Mouse (Mus musculus) stomach, postnatal 0 days (tissue): ENCODE measurements around the gene Slc4a11. TPM values are rescaled to one million over a fixed set of nuclear protein-coding genes. Genes with fewer than 3 reads are reported as not detected.

Experiments used
- ATAC-seq: fragments of 200-750 bp; cut with Nextera tagmentation; 2 replicates; pipeline ENCODE4 v1.8.0; 2017; ENCODE audit not compliant: low FRiP score, low TSS enrichment
- DNase-seq: peaks from one replicate; pipeline ENCODE4 v3.0.0-alpha.2; 2016; ENCODE audit warnings: low spot score
- H3K27ac ChIP-seq: fragments of 300-500 bp; sonication (generic); replicated peaks from 2 replicates; pipeline ENCODE4 v1.5.1; 2014; ENCODE audit warnings: mild to moderate bottlenecking, control low read depth
- H3K27me3 ChIP-seq: fragments of 300-500 bp; sonication (generic); 2 replicates; pipeline ENCODE4 v1.6.1; 2014; ENCODE audit warnings: low read length; ENCODE audit not compliant: control insufficient read depth, insufficient read depth
- H3K36me3 ChIP-seq: fragments of 300-500 bp; sonication (generic); 2 replicates; pipeline ENCODE4 v1.6.1; 2014; ENCODE audit warnings: low read length, mixed read lengths; ENCODE audit not compliant: control insufficient read depth, insufficient read depth
- H3K4me1 ChIP-seq: fragments of 300-500 bp; sonication (generic); replicated peaks from 2 replicates; pipeline ENCODE4 v1.6.1; 2014; ENCODE audit warnings: antibody characterized with exemption; ENCODE audit not compliant: control insufficient read depth, insufficient read depth
- H3K4me2 ChIP-seq: fragments of 300-500 bp; sonication (generic); replicated peaks from 2 replicates; pipeline ENCODE4 v1.6.1; 2014; ENCODE audit warnings: low read depth, mild to moderate bottlenecking, control low read depth, moderate library complexity
- H3K4me3 ChIP-seq: fragments of 300-500 bp; sonication (generic); 2 replicates; pipeline ENCODE4 v1.5.1; 2014; ENCODE audit warnings: low read depth, low read length, control low read depth
- H3K9ac ChIP-seq: fragments of 300-500 bp; sonication (generic); 2 replicates; pipeline ENCODE4 v1.6.1; 2014; ENCODE audit warnings: mild to moderate bottlenecking, low read length, control low read depth, mixed read lengths
- H3K9me3 ChIP-seq: fragments of 300-500 bp; sonication (generic); 2 replicates; pipeline ENCODE4 v1.6.1; 2016; ENCODE audit warnings: low read length; ENCODE audit not compliant: control insufficient read depth
- CTCF ChIP-seq: IDR thresholded peaks from 2 replicates; pipeline ENCODE4 v1.5.1; 2016; ENCODE audit warnings: antibody characterized with exemption, low read depth, mild to moderate bottlenecking, moderate library complexity
- EP300 ChIP-seq: optimal IDR thresholded peaks from 2 replicates; pipeline ENCODE3; 2016; ENCODE audit warnings: antibody characterized with exemption
- WGBS: fragments of 180-500 bp; shearing (Covaris S2); extraction: QIAGEN DNeasy Blood & Tissue Kit; methylation state at CpG from one replicate; pipeline ENCODE4 v1.1.7; 2014; 5-methylcytosine and 5-hydroxymethylcytosine counted together
- polyA plus RNA-seq: library from polyadenylated mRNA; unstranded; fragments of >200 nt; fragmentation: Nextera tagmentation; extraction: Ambion mirVana; gene quantifications from 2 replicates; pipeline ENCODE4 v1.2.1, GENCODE M21; 2015

Slc4a11 gene
- polyA plus RNA-seq, 1 experiment from 2014 or later = 0.27 TPM

GRCm38 (mm10) chr2:130707057-130707456 lies 9.7 kb upstream of the Slc4a11 start:
- no peak overlapping the region for H3K4me2 ChIP-seq
- 66% methylated on average over 10 of the region's 10 CpGs for WGBS
- no peaks in the 10 kb centered on the region for H3K27me3 ChIP-seq
- no peak for TF ChIP-seq EP300
- no peak for TF ChIP-seq CTCF
- no peaks in the 10 kb centered on the region for H3K9me3 ChIP-seq
- no peak overlapping the region for H3K27ac ChIP-seq
- H3K9ac ChIP-seq = no peak overlapping the region
- DNase-seq (no peak), ATAC-seq (no peak)
- H3K4me1 ChIP-seq = no peaks in the 10 kb centered on the region
- H3K4me3 ChIP-seq = no peak overlapping the region
- H3K36me3 ChIP-seq = peaks cover 15% of the 10 kb centered on the region; the same call in 1 of the 2 replicates

- H3K9ac ChIP-seq = no peak overlapping the region
- 56% methylated on average over 4 of the region's 4 CpGs for WGBS
- H3K36me3 ChIP-seq = peaks cover 11% of the 10 kb centered on the region; the same call in 1 of the 2 replicates
- H3K9me3 ChIP-seq = no peaks in the 10 kb centered on the region
- no peaks in the 10 kb centered on the region for H3K4me1 ChIP-seq
- no peak for TF ChIP-seq CTCF
- TF ChIP-seq EP300 = no peak
- no peak overlapping the region for H3K4me3 ChIP-seq
- no peak for DNase-seq
- H3K27me3 ChIP-seq = no peaks in the 10 kb centered on the region
- H3K4me2 ChIP-seq = no peak overlapping the region
- H3K27ac ChIP-seq = no peak overlapping the region
- no peak for ATAC-seq
Observed at GRCm38 (mm10) chr2:130706602-130707001, 9.3 kb upstream of the Slc4a11 start.

GRCm38 (mm10) chr2:130705178-130705577 lies 7.9 kb upstream of the Slc4a11 start:
- Histone ChIP-seq H3K36me3 (peaks cover 6% of the 10 kb centered on the region; the same call in 1 of the 2 replicates), H3K9ac (no peak overlapping the region), H3K4me3 (no peak overlapping the region), H3K4me2 (no peak overlapping the region), H3K27me3 (no peaks in the 10 kb centered on the region), H3K9me3 (no peaks in the 10 kb centered on the region), H3K27ac (no peak overlapping the region), H3K4me1 (no peaks in the 10 kb centered on the region)
- no peak for ATAC-seq
- peak; percentile 35 for TF ChIP-seq CTCF
- TF ChIP-seq EP300 = no peak
- DNase-seq = no peak
- 64% methylated on average over 6 of the region's 6 CpGs for WGBS

- H3K9ac ChIP-seq = no peak overlapping the region
- no peaks in the 10 kb centered on the region for H3K27me3 ChIP-seq
- ATAC-seq (0 out of 2 replicates have a peak, but pooled peaks have one; percentile 40), DNase-seq (no peak)
- H3K4me1 ChIP-seq = no peaks in the 10 kb centered on the region
- TF ChIP-seq CTCF (no peak), EP300 (no peak)
- H3K27ac ChIP-seq = no peak overlapping the region
- H3K9me3 ChIP-seq = no peaks in the 10 kb centered on the region
- no peak overlapping the region for H3K4me2 ChIP-seq
- 46% methylated on average over 9 of the region's 9 CpGs for WGBS
- H3K36me3 ChIP-seq = 0 out of 2 replicates have a peak, but pooled peaks cover 3% of the 10 kb centered on the region
- H3K4me3 ChIP-seq = no peak overlapping the region
Observed at GRCm38 (mm10) chr2:130704040-130705001, 7.0 kb upstream of the Slc4a11 start.

- ATAC-seq = peak; percentile 26; the same call in 1 of the 2 replicates
- H3K9me3 ChIP-seq = no peaks in the 10 kb centered on the region
Observed at GRCm38 (mm10) chr2:130697821-130698266, 525 bp upstream of the Slc4a11 start.

More at GRCm38 (mm10) chr2:130697821-130698266, 525 bp upstream of the Slc4a11 start:
- Histone ChIP-seq H3K27me3 (no peaks in the 10 kb centered on the region), H3K36me3 (no peaks in the 10 kb centered on the region), H3K4me1 (0 out of 2 replicates have a peak, but pooled peaks cover 2% of the 10 kb centered on the region), H3K4me2 (peak overlapping the region; percentile 100), H3K9ac (peak overlapping the region; percentile 55; the same call in 1 of the 2 replicates), H3K27ac (no peak overlapping the region), H3K4me3 (peak overlapping the region; percentile 55)
- 3% methylated on average over 14 of the region's 14 CpGs for WGBS
- TF ChIP-seq CTCF (no peak), EP300 (no peak)
- DNase-seq = peak; percentile 25
